Mouse (Mus musculus): ENCODE data around the gene Psmb7. TPM values are rescaled to one million over a fixed set of nuclear protein-coding genes. Genes with fewer than 3 reads are reported as not detected.

The Psmb7 gene
- polyA plus RNA-seq, 1 experiment from 2014 or later = 317 TPM

GRCm38 (mm10) chr2:38661398-38661797 is 17.5 kb upstream of the Psmb7 start:
- H3K9me3 ChIP-seq = no peaks in the 10 kb centered on the region
- no peak for ATAC-seq (ENCODE audit: low FRiP score)
- no peaks in the 10 kb centered on the region; the same call in 1 of the 2 replicates for H3K4me1 ChIP-seq (replicated peaks)
- H3K4me3 ChIP-seq = no peak overlapping the region
- H3K4me2 ChIP-seq = no peak overlapping the region
- WGBS = 0% methylated on average over 1 of the region's 1 CpGs
- H3K36me3 ChIP-seq = no peaks in the 10 kb centered on the region
- H3K27ac ChIP-seq = no peak overlapping the region
- no peak overlapping the region for H3K9ac ChIP-seq
- H3K27me3 ChIP-seq = 0 out of 2 replicates have a peak, but pooled peaks cover 3% of the 10 kb centered on the region

- WGBS = 1% methylated on average over 25 of the region's 25 CpGs
- peak; percentile 94 for ATAC-seq (ENCODE audit: low FRiP score)
- H3K4me3 ChIP-seq = peak overlapping the region; percentile 40
These were observed 14.5 kb upstream of the Psmb7 start for GRCm38 (mm10) chr2:38658338-38658836.

GRCm38 (mm10) chr2:38653694-38654093 is 9.8 kb upstream of the Psmb7 start:
- H3K9ac ChIP-seq = no peak overlapping the region
- H3K4me1 ChIP-seq (replicated peaks) = peaks cover 3% of the 10 kb centered on the region
- H3K27ac ChIP-seq = no peak overlapping the region
- ATAC-seq (ENCODE audit: low FRiP score) = no peak
- H3K9me3 ChIP-seq = no peaks in the 10 kb centered on the region
- H3K36me3 ChIP-seq = no peaks in the 10 kb centered on the region
- WGBS = 83% methylated on average over 2 of the region's 2 CpGs
- 0 out of 2 replicates have a peak, but pooled peaks cover 8% of the 10 kb centered on the region for H3K27me3 ChIP-seq
- H3K4me3 ChIP-seq = no peak overlapping the region
- no peak overlapping the region for H3K4me2 ChIP-seq

More at GRCm38 (mm10) chr2:38658338-38658836, 14.5 kb upstream of the Psmb7 start:
- Histone ChIP-seq H3K9ac (peak overlapping the region; percentile 62), H3K27ac (peak overlapping the region; percentile 55; the same call in 1 of the 2 replicates), H3K4me1 (replicated peaks) (no peaks in the 10 kb centered on the region; the same call in 1 of the 2 replicates), H3K9me3 (no peaks in the 10 kb centered on the region), H3K27me3 (0 out of 2 replicates have a peak, but pooled peaks cover 6% of the 10 kb centered on the region), H3K4me2 (peak overlapping the region; percentile 60), H3K36me3 (no peaks in the 10 kb centered on the region)

- no peak for ATAC-seq (ENCODE audit: low FRiP score)
- peak overlapping the region; percentile 13; the same call in 1 of the 2 replicates for H3K9ac ChIP-seq
- no peak overlapping the region for H3K4me2 ChIP-seq
- H3K36me3 ChIP-seq = no peaks in the 10 kb centered on the region
- 91% methylated on average over 5 of the region's 5 CpGs for WGBS
- H3K4me1 ChIP-seq (replicated peaks) = peaks cover 3% of the 10 kb centered on the region; the same call in 1 of the 2 replicates
- no peaks in the 10 kb centered on the region for H3K9me3 ChIP-seq
- H3K27me3 ChIP-seq = 0 out of 2 replicates have a peak, but pooled peaks cover 8% of the 10 kb centered on the region
- no peak overlapping the region for H3K4me3 ChIP-seq
- H3K27ac ChIP-seq = no peak overlapping the region
These were observed 9.4 kb upstream of the Psmb7 start for GRCm38 (mm10) chr2:38653293-38653619.

GRCm38 (mm10) chr2:38652565-38653292 is 8.8 kb upstream of the Psmb7 start:
- Histone ChIP-seq H3K27me3 (0 out of 2 replicates have a peak, but pooled peaks cover 8% of the 10 kb centered on the region), H3K36me3 (no peaks in the 10 kb centered on the region), H3K4me1 (replicated peaks) (peaks cover 5% of the 10 kb centered on the region), H3K4me3 (no peak overlapping the region), H3K27ac (0 out of 2 replicates have a peak overlapping the region, but pooled peaks have one; percentile 20), H3K4me2 (no peak overlapping the region), H3K9ac (peak overlapping the region; percentile 13; the same call in 1 of the 2 replicates), H3K9me3 (no peaks in the 10 kb centered on the region)
- WGBS = 69% methylated on average over 10 of the region's 10 CpGs
- ATAC-seq (ENCODE audit: low FRiP score) = no peak

- Histone ChIP-seq H3K27me3 (0 out of 2 replicates have a peak, but pooled peaks cover 8% of the 10 kb centered on the region), H3K9ac (no peak overlapping the region), H3K9me3 (no peaks in the 10 kb centered on the region), H3K4me3 (no peak overlapping the region), H3K36me3 (no peaks in the 10 kb centered on the region), H3K4me2 (no peak overlapping the region), H3K4me1 (replicated peaks) (peaks cover 11% of the 10 kb centered on the region), H3K27ac (no peak overlapping the region)
- no peak for ATAC-seq (ENCODE audit: low FRiP score)
- 79% methylated on average over 7 of the region's 7 CpGs for WGBS
These were observed 8.2 kb upstream of the Psmb7 start for GRCm38 (mm10) chr2:38652098-38652497.

GRCm38 (mm10) chr2:38650340-38650739 is 6.5 kb upstream of the Psmb7 start:
- Histone ChIP-seq H3K36me3 (no peaks in the 10 kb centered on the region), H3K27me3 (0 out of 2 replicates have a peak, but pooled peaks cover 2% of the 10 kb centered on the region), H3K4me1 (replicated peaks) (peaks cover 19% of the 10 kb centered on the region), H3K27ac (no peak overlapping the region), H3K4me3 (no peak overlapping the region), H3K9ac (no peak overlapping the region), H3K9me3 (no peaks in the 10 kb centered on the region), H3K4me2 (no peak overlapping the region)
- 81% methylated on average over 1 of the region's 1 CpGs for WGBS
- no peak for ATAC-seq (ENCODE audit: low FRiP score)

GRCm38 (mm10) chr2:38647661-38648060 is 3.8 kb upstream of the Psmb7 start:
- WGBS = 86% methylated on average over 7 of the region's 7 CpGs
- Histone ChIP-seq H3K9ac (0 out of 2 replicates have a peak overlapping the region, but pooled peaks have one; percentile 19), H3K36me3 (no peaks in the 10 kb centered on the region), H3K27me3 (0 out of 2 replicates have a peak, but pooled peaks cover 2% of the 10 kb centered on the region), H3K4me1 (replicated peaks) (peaks cover 27% of the 10 kb centered on the region), H3K9me3 (no peaks in the 10 kb centered on the region), H3K27ac (peak overlapping the region; percentile 76), H3K4me3 (no peak overlapping the region), H3K4me2 (no peak overlapping the region)
- no peak for ATAC-seq (ENCODE audit: low FRiP score)

GRCm38 (mm10) chr2:38647201-38647606 is 3.3 kb upstream of the Psmb7 start:
- Histone ChIP-seq H3K9ac (0 out of 2 replicates have a peak overlapping the region, but pooled peaks have one; percentile 19), H3K4me1 (replicated peaks) (peaks cover 31% of the 10 kb centered on the region)
- 52% methylated on average over 8 of the region's 8 CpGs for whole genome bisulfite sequencing

GRCm38 (mm10) chr2:38645936-38646335 is 2.0 kb upstream of the Psmb7 start:
- Histone ChIP-seq H3K9ac (no peak overlapping the region), H3K27ac (no peak overlapping the region), H3K4me2 (no peak overlapping the region), H3K27me3 (0 out of 2 replicates have a peak, but pooled peaks cover 2% of the 10 kb centered on the region), H3K4me1 (replicated peaks) (peaks cover 31% of the 10 kb centered on the region), H3K4me3 (no peak overlapping the region), H3K36me3 (peaks cover 11% of the 10 kb centered on the region), H3K9me3 (no peaks in the 10 kb centered on the region)
- 2% methylated on average over 3 of the region's 3 CpGs for WGBS
- ATAC-seq (ENCODE audit: low FRiP score) = peak; percentile 55

More at GRCm38 (mm10) chr2:38647201-38647606, 3.3 kb upstream of the Psmb7 start:
- no peak overlapping the region for H3K4me3 ChIP-seq
- peak overlapping the region; percentile 76 for H3K27ac ChIP-seq
- ATAC-seq (ENCODE audit: low FRiP score) = peak; percentile 55
- no peaks in the 10 kb centered on the region for H3K9me3 ChIP-seq
- H3K4me2 ChIP-seq = no peak overlapping the region
- no peaks in the 10 kb centered on the region for H3K36me3 ChIP-seq
- H3K27me3 ChIP-seq = 0 out of 2 replicates have a peak, but pooled peaks cover 2% of the 10 kb centered on the region

- Histone ChIP-seq H3K27ac (no peak overlapping the region), H3K9me3 (no peaks in the 10 kb centered on the region), H3K27me3 (no peaks in the 10 kb centered on the region), H3K36me3 (peaks cover 40% of the 10 kb centered on the region), H3K9ac (no peak overlapping the region), H3K4me1 (replicated peaks) (peaks cover 20% of the 10 kb centered on the region), H3K4me3 (no peak overlapping the region), H3K4me2 (no peak overlapping the region)
- WGBS = 100% methylated on average over 1 of the region's 1 CpGs
- no peak for ATAC-seq (ENCODE audit: low FRiP score)
These were observed 2.1 kb downstream of the Psmb7 start for GRCm38 (mm10) chr2:38641761-38642160.

- H3K27me3 ChIP-seq = no peaks in the 10 kb centered on the region
- no peaks in the 10 kb centered on the region for H3K9me3 ChIP-seq
- no peak overlapping the region for H3K27ac ChIP-seq
- peaks cover 5% of the 10 kb centered on the region for H3K4me1 ChIP-seq (replicated peaks)
- H3K4me2 ChIP-seq = no peak overlapping the region
- no peak for ATAC-seq (ENCODE audit: low FRiP score)
- peaks cover 74% of the 10 kb centered on the region for H3K36me3 ChIP-seq
- H3K9ac ChIP-seq = no peak overlapping the region
- no peak overlapping the region for H3K4me3 ChIP-seq
- WGBS = 79% methylated on average over 4 of the region's 4 CpGs
These were observed 6.1 kb downstream of the Psmb7 start for GRCm38 (mm10) chr2:38637716-38638267.

Measured in hindbrain, embryonic 13.5 days (tissue).